Mouse (Mus musculus): ENCODE results near the gene Gm44973.

DNA sequence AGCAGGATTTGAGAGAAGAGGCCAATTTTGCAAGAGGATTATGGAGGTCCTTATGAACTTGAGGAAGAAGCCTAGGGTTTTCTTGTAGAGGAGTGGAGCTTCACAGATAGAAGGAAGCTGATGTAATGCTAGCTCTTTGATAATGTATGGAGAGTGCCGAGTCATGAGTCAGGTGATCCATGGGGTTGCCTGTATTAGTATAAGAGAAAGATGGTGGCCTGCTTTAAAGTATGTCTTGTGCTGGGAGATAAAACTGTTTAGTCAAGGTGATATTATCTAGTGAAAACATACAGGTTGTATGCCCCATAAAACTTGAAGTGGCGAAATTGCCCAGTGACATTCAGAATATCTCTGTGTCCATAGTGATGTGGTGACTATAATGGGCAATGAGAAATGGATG, 61.6 kb downstream of the Gm44973 start:
- TF ChIP-seq POLR2A (IDR thresholded peaks at IDR 0.05; ENCODE audit: extremely low read depth, insufficient read depth, low read length) (no peak), CTCF (IDR thresholded peaks at IDR 0.05; ENCODE audit: low read depth, low read length) (no peak)
